Mouse (Mus musculus) layer of hippocampus, postnatal 10 days (tissue): ENCODE measurements around the gene Lrrc4b. TPM values are rescaled to one million over a fixed set of nuclear protein-coding genes. Genes with fewer than 3 reads are reported as not detected.
A peak's percentile ranks its signal among the peaks of the same experiment; 100 is the strongest.

Experiments
- DNase-seq, 2 experiments: peaks; one replicate each; pipeline ENCODE4 v3.0.0; 2021; ENCODE audit warnings: low spot score in 2 of 2
- total RNA-seq, 2 experiments: library from RNA; stranded (reverse); gene quantifications; 2 replicates each; pipeline ENCODE4 v1.2.3; 2021

Lrrc4b gene
- total RNA-seq, 2 experiments from 2014 or later = 338 to 365 TPM

DNA sequence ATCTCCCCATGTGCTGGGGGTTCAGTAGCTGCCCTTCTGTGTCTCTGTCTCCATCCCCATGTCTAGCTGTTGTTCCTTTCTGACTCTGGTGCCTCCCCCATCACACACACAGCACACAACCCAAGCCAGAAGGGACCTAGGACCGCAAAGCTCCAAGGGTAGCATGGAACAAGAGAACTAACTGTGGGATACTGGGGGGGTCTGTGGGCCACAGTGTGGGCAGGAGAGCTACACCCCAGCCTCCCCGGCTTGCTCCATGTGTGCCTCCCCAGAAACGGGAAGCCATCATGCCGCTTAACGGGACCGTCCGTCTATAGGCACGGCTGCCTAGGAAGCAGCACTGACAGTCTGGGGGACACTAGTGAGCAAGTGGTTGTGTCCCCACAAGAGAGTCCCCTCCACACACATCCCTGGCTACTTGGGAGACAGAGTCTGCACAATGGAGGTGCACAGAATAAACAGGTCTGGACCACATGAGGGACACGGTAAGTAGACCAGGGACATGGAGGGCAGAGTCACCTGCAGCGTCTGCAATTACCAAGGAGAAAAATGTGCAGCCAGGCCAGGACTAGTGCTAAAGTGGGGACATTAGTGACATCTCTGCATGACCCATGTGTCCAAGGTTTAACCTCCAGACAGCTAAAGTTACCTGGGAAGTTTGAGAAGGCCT is 34.9 kb downstream of the Lrrc4b start:
- peak in 1 of 2 experiments; percentile 46 for DNase-seq

DNA sequence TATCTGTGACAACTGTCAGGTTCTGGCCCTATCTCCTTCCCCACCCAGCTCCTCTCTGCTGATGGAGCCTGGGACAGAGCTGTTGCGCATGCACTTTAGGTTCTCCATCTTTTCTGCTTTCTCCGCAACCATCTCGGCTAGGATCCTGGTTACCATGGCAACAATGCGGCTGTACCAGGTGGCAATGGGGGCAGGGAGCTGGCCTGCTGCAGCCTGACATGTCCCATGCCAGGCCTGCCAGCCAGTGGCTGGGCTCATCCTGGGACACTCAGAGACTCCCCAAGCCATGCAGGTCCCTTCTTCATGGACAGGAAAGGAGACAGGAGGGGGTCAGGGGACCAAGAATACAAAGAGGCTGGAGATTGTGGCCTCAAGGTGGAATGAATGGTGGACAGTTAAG is 35.7 kb downstream of the Lrrc4b start:
- peak; percentile 80 to 85 for DNase-seq

DNA sequence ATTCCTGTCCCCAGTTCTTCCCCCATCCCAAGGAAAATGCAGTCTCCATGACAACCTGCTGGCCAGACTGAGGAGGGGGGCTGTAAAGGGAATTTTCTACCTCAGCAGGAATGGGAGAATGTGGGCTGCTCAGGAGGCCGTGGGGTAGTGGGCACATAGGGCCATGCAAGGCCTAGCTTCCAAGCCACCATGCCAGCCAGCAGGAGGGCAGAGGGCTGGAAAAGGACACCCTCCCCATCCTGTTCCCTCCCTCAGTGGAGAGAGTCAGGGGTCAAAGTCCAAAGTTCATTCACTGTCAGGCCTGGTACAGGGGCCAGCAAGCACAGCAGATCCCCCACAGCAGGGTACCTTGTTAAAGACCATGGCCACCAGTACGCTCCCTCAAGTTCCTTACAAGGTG is 36.3 kb downstream of the Lrrc4b start, which contains the start of gene Aspdh:
Gene Aspdh, plus strand, starts transcription at position 281 of the 400 bp plus-strand sequence.
- DNase-seq = peak; percentile 19 to 45

- DNase-seq = peak; percentile 23 to 41
These were observed 37.4 kb downstream of the Lrrc4b start for GRCm38 (mm10) chr7:44466006-44466887.

GRCm38 (mm10) chr7:44466888-44467311 is 38.1 kb downstream of the Lrrc4b start:
- DNase-seq = peak; percentile 37 to 52

GRCm38 (mm10) chr7:44467811-44468411 is 39.1 kb downstream of the Lrrc4b start, which contains the start of gene Josd2:
Gene Josd2 (plus strand): TSS chr7:44467980.
- DNase-seq = peak; percentile 92 to 94

- peak in 1 of 2 experiments; percentile 29 for DNase-seq
These were observed 39.9 kb downstream of the Lrrc4b start for GRCm38 (mm10) chr7:44468644-44469285.

- DNase-seq = peak in 1 of 2 experiments; percentile 12
These were observed 41.2 kb downstream of the Lrrc4b start for GRCm38 (mm10) chr7:44469677-44470675.

DNA sequence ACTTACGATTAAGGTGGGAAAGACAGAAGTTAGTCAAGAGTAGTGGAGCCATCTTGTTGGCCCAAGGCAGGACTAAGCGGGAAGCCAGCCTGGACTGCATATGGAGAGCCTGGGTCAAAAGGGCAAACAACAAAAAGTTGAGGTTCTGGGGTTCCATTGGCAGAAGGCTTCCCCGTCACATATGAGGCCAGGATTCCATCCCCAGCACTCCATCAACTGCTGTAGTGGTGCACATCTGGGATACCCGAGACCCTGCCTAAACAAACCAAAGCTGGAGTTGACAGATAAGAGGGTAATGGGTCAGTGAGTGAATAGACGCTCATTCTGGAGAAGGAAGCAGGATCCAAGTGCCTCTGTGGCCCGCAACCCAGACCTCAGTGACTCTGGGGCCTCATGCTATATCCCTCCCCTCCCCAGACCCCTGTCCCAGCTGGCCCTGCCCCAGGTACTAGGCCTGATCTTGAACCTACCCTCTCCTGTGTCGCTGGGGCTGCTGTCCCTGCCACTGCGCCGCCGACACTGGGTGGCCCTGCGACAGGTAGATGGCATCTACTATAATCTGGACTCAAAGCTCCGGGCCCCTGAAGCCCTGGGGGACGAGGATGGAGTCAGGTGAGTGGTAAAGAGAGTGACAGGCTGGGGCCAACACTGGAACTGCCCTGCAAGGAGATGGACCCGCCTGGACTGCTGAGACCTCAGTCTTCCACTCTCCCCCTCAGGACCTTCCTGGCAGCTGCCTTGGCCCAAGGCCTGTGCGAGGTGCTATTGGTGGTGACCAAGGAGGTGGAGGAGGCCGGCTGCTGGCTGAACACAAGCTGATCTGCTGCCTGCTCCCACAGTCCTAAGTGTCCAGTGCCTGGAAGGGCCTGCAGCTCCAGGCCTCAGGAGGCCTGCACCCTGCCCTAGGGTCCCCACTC is 42.1 kb downstream of the Lrrc4b start:
- DNase-seq = peak in 1 of 2 experiments; percentile 22

DNA sequence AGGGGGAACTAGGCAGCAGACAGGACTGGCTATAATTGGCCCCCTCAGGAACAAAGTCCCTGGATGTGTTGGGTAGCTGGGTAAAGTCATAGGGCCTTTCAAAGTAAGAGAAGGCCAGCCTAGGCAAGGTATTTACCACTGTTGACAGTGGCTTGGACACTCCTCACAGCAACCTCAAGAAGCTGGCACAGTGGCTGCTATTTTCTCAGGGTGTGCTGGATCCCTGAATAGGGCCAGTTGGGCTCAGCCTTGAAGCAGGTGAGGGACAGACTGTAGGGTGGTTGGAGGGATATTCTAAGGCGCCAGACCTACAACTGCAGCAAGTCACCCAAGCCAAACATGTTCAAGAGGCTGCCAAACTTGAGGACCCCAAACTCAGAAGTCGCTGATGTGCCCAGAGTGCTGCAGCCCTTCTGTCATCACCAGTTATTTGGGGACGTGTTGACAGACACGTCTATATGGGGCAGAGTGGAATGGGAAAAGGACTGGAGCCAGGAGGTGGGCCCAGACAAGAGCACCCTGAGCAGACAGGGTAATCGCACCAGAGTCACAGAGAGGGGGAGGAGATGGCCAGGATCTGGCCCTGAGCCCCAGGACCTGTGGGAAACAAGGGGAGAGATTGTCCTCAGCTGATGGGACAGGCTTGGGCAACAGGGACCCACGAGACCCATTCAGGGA is 43.2 kb downstream of the Lrrc4b start:
- DNase-seq = peak in 1 of 2 experiments; percentile 13

GRCm38 (mm10) chr7:44472558-44472885 is 43.7 kb downstream of the Lrrc4b start:
- peak in 1 of 2 experiments; percentile 28 for DNase-seq

DNA sequence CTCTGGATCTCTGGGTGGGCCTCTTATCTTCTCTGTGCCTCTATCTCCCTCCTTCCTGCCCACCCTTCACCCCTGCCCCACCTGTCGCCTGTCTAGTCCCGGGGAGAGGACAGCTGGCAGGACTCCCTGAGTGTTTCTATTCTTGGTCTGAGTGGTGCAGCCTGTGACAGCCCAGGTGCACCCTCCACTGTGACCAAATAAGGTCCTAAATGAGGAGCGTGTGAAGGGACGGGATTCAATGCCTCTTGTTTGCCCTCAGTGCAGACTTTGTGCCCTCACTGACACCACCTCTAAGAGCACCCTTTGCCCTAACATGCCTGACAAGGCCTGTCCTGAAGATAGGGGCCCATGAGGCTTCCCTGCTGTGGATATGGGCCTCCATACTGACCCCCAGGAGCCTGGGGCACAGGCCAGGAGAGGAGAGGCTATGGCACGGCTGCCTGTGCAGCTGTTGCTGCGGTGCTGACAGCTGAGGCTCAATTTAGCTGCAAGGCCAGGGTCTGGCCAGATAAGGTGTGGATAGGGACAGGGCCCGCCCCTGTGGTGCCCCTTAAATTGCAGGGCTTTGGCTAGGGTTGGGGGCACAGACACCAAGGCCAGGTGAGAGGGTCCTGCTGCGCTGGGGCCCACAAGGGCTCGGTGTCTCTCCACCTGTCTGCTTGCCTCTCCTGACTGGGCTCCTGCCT is 44.3 kb downstream of the Lrrc4b start:
- DNase-seq = peak in 1 of 2 experiments; percentile 14

DNA sequence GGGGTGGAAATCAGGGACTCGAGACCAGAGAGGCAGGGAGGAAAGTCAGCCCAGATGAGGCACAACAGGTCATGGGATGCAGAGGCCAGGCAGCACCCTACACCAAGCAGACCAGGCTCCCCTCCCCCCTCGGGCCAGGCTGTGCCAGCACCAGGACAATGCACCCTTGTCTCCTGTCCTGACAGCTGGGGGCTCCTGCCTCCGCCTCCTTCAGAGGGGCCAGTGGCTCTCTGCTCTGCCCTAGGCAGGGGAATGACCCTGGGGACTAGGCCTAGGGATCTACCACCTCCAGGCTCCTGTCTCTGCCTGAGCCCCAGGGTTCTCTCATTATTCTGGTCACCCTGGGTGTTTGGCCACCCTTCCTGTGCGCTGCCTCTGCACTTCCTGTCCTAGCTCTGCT is 45.6 kb downstream of the Lrrc4b start:
- peak; percentile 71 to 79 for DNase-seq

- DNase-seq = peak in 1 of 2 experiments; percentile 20
These were observed 46.3 kb downstream of the Lrrc4b start for GRCm38 (mm10) chr7:44475046-44475614.

GRCm38 (mm10) chr7:44482836-44483435 is 54.1 kb downstream of the Lrrc4b start:
- no peak for DNase-seq

- no peak for DNase-seq
These were observed 55.3 kb downstream of the Lrrc4b start for GRCm38 (mm10) chr7:44484109-44484508.
